Mouse (Mus musculus) megakaryocyte-erythroid progenitor cell, adult 5-6 weeks (primary cell): ENCODE data around the gene Smad5. TPM values are rescaled to one million over a fixed set of nuclear protein-coding genes. Genes with fewer than 3 reads are reported as not detected.
A peak's percentile ranks its signal among the peaks of the same experiment; 100 is the strongest.

Experiments used
- ATAC-seq: replicated peaks from 2 replicates; pipeline ENCODE4 v1.8.0; 2016; ENCODE audit warnings: mild to moderate bottlenecking, inconsistent platforms; ENCODE audit not compliant: severe bottlenecking, poor library complexity, low FRiP score, low TSS enrichment
- total RNA-seq, 2 experiments: library from RNA; stranded (forward) in 1 of 2; stranded (reverse) in 1 of 2; fragments of 200-1000, 215-1000 nt in 1 of 2; fragments of >200 nt in 1 of 2; fragmentation: Nextera tagmentation in 1 of 2; gene quantifications; 2 replicates each; pipeline ENCODE4 v1.2.3; 2014 to 2017

Gene Smad5
- total RNA-seq (2014; fragmentation: Nextera tagmentation) (27.7 and 28.8 TPM in 2 replicates), total RNA-seq (2017) (22.7 and 23.9 TPM in 2 replicates)

DNA sequence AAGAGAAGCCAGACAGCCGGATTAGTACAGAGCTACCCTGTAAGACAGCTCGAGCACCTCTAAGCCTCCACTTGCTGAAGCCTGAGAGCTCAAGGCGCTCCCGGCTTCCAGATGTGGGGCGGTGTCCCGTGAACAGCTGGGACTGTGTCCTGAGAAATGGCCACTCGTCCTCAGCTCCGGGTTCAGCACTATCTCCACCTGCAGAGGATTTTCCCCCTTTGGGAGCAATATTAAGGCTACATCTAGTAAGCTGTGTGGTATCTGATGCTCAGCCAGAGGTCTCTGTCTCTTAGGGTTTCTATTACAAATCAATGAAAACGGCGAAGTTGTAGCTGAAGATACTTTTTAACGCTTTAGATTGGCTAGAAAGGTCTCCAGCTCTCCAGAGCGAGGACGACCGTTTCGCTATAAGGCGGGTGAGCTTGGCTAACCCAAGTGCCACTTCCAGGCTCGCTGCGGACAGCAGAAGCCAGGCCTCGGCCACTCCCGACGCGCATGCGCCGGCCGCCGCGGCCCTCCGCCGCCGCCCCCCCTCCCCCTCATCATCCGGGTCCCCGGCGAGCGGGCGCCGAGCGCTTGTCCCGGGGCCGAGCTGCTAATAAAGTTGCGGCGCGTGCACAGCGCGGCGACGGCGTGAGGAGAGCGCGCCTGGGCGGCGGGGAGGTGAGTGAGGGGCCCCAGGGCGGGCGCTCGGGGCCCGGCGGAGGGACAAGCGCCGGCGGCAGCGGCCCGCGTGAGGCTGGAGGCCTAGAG, at the start of gene Smad5:
Gene Smad5 (plus strand): TSS at position 542 of the 753 bp plus-strand sequence.
- peak; percentile 43 for ATAC-seq

DNA sequence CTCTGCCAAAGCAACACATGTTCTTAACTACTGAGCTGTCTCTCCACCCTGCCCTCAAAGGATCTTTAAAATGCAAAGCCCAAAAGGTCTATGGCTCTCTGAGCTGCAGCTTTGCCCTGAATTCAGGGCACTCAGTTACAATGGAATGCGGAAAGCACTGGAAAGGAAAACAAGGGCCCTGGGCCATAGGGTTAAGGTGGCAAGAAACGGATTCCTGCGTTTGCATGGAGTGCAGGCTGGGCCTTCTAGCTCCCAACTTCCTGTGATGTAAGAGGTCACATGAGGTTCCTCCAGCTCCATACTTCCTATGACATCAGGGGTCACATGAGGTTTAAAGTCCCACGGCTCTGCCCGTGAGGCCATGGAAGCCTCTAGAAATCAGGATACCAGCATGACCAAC, 48.6 kb upstream of the Smad5 start:
- no peak for ATAC-seq

DNA sequence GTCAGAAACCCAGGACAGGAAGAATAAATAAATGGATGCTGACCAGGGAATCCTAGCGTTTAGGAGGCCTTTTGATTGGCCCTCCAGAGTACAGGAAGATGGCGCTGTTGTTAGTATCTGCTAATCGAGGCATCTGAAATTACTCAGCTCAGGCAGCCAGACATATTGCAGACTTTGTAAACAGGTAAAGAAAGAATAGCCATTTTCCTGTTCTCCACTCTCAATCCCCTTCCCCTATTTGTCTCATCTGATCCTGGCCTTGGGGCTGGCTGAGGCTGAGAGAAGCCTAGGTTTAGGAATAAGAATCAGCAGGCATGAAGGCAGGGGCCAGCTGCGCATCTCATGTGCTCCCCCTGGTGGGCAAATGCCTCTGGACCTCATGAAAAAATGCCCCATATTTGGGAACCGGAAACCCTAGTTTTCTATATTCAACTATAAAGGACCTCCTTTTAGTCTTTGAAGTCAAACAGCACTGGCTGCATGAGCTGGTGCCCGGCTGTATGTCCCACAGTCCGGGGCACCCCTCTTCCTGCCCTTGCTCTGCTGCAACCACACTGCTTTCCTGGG, 44.8 kb upstream of the Smad5 start:
- peak; percentile 68 for ATAC-seq

DNA sequence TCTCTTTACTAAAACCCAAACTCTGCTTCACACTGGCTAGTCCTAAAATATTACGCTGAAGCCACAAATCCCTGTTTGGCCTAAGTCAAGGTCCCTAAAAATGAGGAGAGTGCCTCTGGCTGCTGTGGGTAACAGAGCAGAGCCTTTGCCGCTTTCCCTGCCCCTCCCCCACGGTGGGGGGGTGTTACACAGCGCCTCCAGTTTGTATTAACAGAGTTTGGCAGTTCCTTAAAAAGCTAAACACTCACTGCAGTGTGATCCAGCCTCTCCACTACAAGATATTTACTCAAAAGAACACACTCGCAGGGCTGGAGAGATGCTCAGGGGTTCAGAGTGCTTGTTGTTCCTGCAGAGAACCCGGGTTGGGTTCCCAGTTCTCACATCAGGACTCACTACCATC, 43.9 kb upstream of the Smad5 start:
- no peak for ATAC-seq

DNA sequence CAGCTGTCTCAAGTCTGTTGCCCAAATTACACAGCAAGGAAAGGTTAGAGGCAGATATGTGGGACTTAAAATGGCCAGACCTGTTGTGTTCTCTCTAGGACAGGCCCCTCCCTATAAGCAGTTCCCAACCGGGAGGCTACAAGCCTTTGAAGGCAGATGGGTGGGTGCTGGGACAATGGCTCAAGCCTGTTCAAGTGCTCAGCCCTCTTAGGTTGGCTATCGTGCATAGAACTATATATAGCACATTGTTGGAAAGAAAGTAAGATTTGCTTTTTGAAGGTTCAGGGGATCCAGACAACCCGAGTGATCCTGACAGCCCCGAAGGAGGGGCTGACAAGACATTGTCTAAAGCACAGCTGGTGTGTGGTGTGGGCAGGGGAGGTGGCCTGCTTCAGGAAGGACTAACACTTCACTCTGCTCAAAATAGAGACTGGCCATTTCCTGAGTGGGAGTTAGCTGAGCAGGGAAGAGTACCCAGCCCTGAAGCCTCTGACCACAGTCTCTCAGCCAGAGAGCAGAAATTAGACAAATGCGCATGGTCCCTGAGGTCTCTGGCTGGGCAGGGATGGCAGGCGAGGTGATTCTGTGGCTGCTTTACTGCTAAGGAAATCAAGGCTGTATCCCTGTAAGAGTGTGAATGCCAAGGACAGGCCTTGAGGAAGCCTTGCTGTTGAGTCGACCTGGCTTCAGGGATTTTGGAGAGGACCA, 40.7 kb upstream of the Smad5 start:
- ATAC-seq: no peak

DNA sequence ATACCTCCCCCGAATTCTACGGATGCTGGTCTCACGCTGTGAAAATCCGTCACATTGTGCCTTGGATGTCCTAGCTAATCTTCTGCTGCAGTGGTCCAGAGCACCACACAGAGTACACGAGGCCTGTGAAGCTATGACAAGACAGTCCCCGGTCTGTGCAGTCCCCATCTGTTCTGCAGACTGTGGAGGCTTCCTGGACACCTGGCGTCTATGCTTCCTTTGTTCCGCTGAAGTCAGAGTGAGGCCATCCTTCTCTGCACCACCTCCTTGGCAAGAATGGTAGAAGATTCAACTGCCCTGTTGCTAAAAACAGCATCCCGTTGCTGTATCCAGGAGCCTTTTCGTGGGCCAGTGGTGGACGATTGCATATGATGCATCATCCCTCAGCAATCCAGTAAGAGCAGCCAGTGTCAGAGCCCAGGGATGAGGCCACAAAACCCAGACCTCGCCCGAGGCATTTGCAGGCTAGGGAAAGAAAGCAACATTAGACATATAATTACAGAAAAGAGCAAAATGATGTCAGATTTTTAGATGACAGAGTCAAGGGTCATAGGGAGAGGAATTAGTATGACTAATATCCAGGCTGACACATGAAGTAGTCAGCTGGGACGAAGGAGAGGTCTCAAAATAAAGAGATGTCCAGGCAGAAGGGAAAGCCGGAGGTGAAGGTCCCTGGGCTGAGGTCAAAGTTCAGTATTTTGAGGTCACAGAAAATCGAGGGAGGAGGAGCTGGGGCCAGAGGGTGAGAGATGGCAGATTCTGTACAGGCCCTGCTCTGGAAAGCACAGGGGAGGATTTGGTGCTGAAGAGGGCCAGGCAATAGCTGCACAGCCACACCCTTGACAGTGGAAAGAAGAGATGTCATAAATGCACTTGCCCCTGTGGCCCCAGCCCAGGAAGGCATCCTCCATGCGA, 38.3 kb upstream of the Smad5 start:
- no peak for ATAC-seq

DNA sequence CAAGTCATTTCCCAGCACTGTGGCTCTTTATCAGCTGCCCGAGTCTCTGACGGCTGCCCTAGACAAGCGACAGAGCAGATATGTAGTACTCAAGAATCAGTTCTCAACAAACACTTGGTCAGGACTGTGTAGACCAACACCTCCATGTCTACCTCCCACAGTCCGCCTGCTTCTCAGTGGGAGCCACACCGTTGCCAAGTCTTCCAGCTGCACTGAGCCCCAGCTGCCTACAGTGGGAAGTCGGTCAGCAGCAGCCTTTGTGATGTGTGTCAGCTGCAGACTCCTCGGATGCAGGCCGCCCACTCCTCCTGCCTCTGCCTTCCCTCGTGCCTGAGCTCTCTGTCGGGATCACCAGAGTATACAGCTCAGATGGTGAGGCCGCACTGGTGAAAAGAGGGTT, 31.6 kb upstream of the Smad5 start:
- no peak for ATAC-seq

DNA sequence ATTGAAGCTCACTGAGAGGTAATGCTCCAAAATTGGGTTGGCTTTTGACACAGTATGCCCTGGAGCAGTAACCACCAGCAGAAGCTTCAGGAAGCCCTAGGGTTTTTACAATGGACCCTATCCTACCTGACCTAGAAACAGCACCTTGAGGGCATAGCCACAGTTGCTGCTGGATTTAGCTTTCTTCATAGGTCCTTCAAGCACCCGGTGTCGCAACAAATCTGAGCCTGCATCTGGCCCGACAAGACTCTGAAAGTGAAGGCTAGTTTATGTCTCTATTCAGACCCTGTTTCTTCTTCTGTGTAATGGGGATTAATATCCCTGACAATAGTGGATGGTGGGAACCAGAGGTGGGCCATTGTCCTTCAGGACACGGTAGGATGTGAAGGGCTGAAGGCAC, 25.1 kb upstream of the Smad5 start:
- ATAC-seq: no peak

DNA sequence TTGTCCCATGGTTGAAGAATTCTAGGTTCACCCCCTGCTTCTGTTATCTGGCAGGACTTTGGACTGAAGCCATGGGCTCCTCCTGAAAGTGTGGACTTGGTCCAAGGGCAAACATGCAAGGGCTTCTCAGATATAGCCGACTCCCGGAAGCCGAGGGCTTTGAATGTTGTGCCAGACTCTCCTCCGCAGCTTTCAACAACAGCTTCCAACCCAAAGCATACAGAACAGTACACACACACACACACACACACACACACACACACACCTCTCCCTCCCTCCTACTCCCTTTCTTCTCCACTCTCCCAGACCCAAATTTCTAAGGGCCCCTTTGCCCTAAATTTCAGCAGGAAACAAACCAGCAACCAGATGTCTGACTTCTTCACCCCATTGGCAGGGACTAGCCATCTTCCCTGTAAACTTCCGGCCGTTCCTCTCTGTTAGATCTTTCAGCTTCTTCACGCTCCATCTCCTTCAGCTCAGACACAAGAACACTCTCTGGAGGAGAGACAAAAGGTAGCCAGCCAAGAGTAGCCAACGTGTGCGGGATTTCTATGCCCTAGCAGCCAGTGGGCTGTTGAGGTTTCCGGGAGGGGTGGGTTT, 24.5 kb upstream of the Smad5 start:
- no peak for ATAC-seq

DNA sequence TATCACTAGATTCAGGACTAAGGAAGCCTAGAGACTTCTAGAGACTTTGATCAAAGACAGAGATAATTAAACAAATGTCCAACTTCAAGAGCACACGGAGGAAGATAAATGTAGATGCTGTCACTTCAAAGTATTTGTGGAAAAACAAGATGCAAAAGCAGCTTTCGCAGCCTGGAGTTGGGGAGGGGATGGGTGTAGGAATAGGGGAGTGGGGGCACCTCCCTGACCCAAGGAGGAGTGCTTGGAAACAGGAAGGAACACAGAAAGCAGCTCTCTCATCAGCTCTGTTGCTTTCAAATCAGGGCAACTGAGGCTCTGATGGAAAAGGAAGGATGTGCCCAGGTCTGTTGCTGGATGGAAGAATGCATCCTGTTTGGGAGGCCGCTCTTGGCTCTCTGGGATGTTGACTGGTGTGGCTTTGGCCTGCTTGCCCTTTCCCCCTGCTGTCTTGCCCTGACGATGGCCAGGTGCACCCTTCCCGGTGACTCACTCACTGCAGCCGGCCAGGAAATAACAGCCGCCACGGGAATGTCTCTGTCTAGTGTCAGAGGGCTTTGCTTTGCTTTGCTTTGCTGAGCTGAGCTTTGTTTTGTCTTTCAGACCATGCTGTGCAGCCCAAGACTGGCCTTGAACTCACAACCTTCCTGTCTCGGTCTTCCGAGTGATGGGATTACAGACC, 23.8 kb upstream of the Smad5 start:
- no peak for ATAC-seq

DNA sequence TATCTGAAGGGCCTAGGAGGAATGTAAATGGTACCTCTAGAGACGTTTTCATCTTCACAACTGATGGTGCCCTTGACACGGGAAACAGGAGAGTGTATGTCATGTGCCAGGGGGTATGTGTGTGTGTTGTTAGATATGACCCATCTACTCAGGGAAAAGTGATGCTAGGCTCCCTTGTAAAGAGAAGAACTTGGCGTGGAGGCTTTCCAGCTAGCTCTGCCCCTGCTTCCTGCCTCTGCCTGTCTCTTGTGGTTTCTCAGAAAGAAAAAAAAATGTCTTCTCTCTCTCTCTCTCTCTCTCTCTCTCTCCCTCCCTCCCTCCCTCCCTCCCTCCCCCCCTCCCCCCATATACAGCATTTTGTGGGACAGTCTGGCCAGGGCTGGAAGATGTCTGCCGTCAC, 20.9 kb upstream of the Smad5 start:
- no peak for ATAC-seq

DNA sequence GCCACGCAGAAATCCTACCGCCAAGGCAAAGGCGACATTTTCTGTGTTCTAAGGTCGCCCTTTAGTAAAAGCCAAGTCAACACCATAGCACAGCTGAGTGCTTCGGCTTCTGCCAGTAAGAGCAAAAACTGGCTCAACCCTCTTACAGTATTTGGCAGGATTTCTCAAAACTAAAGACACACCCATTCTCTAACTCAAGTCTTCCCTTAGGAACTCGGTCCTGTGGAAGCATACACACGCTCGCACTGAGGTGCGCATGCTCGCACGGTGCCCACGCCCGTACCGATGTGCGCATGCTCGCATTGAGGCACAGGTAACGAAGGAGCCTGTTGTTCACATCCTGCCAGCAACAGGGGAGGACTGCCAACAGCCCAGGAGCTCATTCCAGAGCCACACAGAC, 20.5 kb upstream of the Smad5 start:
- no peak for ATAC-seq

DNA sequence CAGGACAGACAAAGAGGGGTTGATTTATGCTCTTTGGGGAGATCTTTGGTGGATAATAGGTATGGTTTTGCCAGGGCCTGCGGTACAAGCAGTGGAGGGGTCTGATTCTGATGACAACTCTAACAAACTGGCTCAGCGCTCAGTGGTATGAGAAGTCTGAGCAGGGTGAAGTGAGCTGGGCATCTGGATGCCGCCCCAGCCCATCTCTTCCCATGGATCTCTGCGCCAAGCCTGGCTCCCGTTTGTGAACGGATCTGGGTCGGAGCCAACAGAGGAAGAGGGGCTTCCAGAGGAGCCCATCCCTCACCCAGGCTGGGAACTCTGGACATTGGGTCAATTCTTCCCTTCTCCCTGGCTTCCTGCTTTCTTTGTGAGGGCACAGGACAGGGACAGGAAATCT, 19.5 kb upstream of the Smad5 start:
- ATAC-seq: no peak

DNA sequence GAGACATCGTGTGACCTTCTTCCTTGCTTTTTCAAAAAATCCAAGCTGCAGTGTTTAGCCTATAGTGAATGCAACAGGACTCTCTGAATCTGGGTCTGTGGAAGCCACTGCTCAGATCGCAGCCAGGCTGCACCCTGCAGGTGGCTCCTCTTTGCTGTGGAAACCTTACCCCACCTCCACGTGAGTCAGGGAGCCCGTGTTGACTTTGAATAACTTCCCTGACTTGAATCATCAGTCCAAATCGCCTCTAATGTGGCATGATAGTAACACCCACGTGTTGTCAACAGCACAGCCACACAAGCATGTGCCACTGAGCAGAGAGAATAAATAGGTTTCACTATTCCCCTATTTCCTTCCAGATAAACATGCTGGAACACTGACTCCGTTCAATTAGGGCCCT, 10.8 kb upstream of the Smad5 start:
- no peak for ATAC-seq

DNA sequence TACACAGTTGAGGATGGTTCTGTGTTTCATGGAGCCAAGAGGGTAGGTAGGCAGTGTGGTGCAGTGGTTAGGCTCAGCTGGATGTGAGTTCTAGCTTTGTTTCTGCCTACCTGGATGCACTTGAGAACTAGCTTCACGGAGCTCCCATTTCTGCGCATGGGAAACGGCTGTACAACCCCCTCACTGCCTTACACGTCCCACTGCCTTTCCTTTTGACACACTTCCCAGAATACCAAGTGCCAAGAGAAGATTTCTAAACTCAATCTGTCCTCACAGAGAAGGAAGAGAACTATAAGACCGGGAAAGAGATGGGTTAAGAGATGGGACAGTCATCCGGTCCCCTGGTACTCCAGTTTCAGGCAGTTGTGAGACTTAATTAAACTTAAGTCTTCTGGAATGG, 10.2 kb upstream of the Smad5 start:
- no peak for ATAC-seq

DNA sequence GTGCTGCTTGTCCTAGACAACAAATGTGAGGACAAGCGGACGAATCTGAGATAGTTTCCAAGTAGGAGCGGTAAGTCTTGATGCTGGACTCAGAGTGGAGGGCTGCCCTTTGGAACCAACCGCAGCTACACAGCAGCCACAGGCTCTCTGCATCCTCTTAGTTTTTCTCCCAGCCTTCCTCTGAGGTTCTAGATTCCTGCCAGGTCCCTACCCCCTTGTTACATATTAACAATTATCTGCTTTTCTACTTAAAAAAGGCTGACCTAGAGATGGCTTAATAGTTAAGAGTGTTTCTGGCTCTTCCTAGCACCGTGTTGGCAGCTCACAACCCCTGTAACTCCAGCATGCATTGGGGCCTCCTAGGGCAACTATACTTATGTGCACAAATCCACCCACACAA, 7.1 kb upstream of the Smad5 start:
- ATAC-seq: no peak

DNA sequence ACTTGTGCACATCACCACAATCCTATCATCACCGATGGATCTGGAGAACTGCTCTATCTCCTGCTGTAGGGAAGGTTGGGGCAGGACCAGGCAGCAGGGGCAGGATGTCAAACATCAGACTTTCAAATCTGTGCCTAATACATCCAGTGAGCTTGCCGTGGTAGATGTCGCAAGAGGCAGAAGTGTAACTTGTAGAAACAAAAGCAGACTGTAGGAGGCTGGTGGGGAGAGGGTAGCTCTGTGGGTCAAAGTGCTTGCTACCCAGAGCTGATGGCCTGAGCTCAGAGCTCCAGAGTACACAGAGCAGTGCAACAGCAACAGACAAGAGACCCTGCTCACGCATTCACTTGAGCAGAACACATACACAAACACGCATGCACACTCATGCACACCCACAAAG, 6.1 kb upstream of the Smad5 start:
- no peak for ATAC-seq

DNA sequence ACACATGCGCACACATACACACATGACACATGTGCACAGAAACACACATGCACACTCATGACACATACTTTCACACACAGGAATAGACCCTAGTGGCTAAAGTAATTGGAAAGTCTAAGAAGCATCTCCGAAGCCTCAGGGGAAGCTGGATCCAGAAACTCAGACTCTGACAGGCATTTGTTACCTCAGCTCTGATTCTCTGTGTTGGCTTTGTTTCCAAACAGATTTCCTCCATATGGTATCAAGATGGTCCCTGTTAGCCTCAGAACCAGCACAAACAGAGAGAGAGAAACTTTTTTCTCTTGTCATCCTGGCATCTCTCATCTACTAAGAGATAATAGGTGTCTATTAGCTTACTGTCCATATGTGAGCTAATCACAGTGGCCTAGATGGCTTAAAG, 5.6 kb upstream of the Smad5 start:
- no peak for ATAC-seq

DNA sequence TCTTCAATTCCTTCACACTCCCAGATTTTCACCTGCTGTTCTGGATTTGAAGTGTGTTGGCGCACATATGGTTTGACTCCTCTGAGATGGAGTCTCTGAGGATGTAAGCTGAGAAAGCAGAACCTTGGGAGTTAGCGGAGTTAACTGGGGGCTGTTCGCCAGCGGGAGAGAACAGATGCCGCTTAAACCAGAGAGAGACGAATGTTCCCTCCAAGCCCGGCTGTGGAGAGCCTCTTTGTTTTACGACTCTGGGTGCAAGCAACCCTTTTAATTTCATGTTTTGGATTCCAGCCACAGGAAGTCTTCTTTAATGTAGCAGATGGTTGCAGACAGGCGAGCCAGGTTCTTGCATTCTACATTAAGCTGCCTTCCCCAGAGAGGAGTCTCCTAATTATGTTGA, 4.4 kb upstream of the Smad5 start:
- ATAC-seq: no peak
